Mouse (Mus musculus) adrenal gland, postnatal 14 days (tissue): Measurements from ENCODE around the gene Gm44790. TPM values are rescaled to one million over a fixed set of nuclear protein-coding genes. Genes with fewer than 3 reads are reported as not detected.

ENCODE experiments used
- DNase-seq: peaks from one replicate; pipeline ENCODE4 v3.0.0; 2021; ENCODE audit warnings: mixed read lengths
- total RNA-seq: library from RNA; stranded (reverse); gene quantifications from 2 replicates; pipeline ENCODE4 v1.2.3, GENCODE M21; 2021

The Gm44790 gene
- total RNA-seq, 1 experiment from 2014 or later, result 0.78 TPM

DNA sequence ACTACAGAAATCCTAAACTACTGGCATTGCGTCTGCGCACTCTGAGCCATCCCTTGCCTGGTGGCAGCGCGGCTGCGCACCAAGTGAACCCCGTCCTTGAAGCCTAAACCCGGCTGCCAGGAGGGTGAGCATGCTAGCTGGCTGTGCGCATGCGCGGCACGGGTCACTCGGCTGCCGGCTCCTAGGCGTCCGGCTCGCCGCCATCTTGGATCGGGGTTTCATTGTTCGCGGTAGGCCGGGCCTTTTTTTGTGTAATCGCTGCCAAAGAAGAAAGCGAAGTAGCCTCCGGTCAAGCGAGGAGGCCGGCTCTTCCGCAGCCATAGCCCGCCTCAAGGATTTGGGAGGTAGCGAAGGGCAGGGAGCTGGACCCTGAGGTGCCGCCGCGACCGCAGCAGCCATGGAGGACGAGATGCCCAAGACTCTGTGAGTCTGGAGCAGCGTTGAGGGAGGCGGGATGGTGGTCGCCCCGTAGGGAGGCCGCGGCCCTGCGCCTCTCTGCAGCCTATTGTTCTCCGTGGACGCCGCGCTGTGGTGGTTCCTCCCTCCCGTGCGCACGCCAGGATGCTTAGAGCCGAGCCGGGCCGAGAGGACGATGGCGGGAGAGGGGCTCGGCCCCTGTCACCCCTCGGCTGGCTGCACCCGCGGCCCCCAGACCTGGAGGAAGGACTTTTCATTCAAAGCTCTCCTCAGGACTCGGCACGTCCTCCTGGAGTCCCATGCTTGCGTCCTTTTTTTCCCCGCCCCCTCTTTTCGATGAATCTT, 22.2 kb upstream of the Gm44790 start, which contains the start of gene Tia1:
Gene Tia1 (plus strand): TSS at position 120 of the 762 bp plus-strand sequence.
- peak; percentile 99 for DNase-seq

- no peak for DNase-seq
Measured at GRCm38 (mm10) chr6:86404996-86405395, 21.5 kb upstream of the Gm44790 start.

GRCm38 (mm10) chr6:86406306-86406705, 20.2 kb upstream of the Gm44790 start:
- DNase-seq, result no peak

DNA sequence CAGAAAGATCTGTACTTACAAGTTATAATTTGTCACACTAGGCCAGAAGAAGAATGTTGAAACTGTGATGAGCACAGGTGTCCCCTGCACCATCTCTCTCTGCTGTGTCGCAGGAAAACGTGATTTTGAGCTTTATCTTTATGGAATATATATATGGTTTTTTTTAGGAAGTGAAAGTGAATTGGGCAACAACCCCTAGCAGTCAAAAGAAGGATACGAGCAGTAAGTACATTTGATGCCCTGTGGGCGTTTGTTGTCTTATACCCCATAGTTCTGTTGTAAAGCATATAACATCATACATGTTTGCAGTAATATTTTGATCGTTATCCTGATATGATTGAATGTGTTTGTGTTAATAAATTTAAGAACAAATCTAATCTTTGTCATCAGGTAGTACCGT, 7.7 kb upstream of the Gm44790 start:
- no peak for DNase-seq

- no peak for DNase-seq
Measured at GRCm38 (mm10) chr6:86419239-86419638, 7.2 kb upstream of the Gm44790 start.

DNA sequence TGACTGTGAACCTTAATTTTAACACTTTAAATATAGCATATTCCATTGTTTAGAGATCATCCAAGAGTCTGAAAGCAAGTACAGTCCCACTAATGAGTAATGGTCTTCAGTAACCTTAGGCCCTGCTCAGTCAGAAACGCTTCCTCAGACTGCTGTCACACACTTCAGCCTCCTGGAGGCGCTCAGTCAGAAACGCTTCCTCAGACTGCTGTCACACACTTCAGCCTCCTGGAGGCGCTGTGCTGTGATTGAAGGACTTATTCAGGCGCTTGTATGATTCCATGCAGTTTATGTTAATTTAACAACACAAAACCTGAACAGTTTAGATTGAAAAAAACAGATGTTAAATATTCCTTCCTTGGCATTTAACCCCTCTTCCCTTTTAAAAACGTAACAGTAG, 6.0 kb upstream of the Gm44790 start:
- DNase-seq, result peak; percentile 42

- DNase-seq, result no peak
Measured at GRCm38 (mm10) chr6:86431531-86431930, 5.1 kb downstream of the Gm44790 start.

GRCm38 (mm10) chr6:86433696-86434095, 7.2 kb downstream of the Gm44790 start:
- DNase-seq, result no peak

GRCm38 (mm10) chr6:86437711-86438110, 11.3 kb downstream of the Gm44790 start:
- DNase-seq, result peak; percentile 72

- peak; percentile 96 for DNase-seq
Measured at GRCm38 (mm10) chr6:86438272-86439118, 12.0 kb downstream of the Gm44790 start, which contains the start of gene C87436. Gene C87436 (plus strand): TSS chr6:86438374.

GRCm38 (mm10) chr6:86439119-86439496, 12.7 kb downstream of the Gm44790 start:
- peak; percentile 37 for DNase-seq

- no peak for DNase-seq
Measured at GRCm38 (mm10) chr6:86439531-86439930, 13.1 kb downstream of the Gm44790 start.

- DNase-seq, result no peak
Measured at GRCm38 (mm10) chr6:86441571-86441970, 15.1 kb downstream of the Gm44790 start.

- no peak for DNase-seq
Measured at GRCm38 (mm10) chr6:86445551-86445950, 19.1 kb downstream of the Gm44790 start.

- no peak for DNase-seq
Measured at GRCm38 (mm10) chr6:86446927-86447568, 20.6 kb downstream of the Gm44790 start.

- DNase-seq, result no peak
Measured at GRCm38 (mm10) chr6:86456727-86457126, 30.3 kb downstream of the Gm44790 start.

DNA sequence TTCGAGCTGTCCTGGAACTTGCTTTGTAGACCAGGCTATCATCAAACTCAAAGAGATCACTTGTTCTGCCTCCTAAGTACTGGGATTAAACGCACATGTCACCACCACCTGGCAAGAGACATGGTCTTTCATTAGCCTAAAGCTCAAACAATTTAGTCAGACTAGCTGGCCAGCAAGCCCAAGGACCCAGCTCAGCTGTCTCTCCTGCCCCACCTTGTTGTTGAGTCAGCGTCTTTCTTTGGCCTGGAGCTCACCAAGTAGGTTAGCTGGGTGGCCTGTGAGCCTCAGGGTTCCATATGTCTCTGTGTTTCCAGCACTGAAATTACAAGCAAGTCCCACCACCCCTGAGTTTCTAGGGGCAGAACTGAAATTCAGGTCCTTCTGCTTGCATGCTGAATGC, 36.6 kb downstream of the Gm44790 start:
- no peak for DNase-seq

DNA sequence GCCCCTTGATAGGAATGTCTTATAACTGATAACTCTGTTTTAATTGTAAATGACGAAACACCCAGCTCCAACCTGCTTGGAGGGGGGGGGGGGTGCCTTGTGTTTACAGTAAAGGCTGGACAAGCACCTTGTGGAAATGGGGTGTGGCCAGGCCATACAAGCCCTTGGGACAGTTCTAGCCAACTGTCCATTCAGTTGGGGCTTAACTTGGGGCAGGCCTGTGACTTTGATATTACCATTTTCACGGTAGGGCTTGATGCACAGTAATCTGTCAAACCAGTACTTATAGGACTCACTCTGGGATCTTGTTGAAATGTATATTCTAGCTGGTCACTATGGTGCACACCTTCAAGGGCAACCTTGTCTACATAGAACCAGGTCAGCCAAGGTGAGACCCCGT, 44.9 kb downstream of the Gm44790 start:
- no peak for DNase-seq

DNA sequence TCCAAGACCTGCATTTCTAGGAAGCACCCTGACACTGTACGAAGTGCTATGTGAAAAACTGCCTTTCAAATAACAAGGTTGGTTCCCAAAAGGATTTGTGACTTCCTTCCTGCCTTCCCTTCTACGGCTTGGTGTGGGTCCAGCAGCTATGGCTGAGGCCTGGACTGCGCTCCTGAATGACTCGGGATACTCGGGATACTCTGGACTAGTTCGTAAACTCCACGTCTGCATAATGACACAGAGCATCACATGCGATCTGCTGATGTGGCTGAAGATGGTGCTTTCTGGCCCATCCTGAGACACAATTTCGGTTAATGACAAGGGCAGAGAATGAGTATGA, 45.3 kb downstream of the Gm44790 start:
- DNase-seq, result no peak

- peak; percentile 100 for DNase-seq
Measured at GRCm38 (mm10) chr6:86472100-86472955, 45.9 kb downstream of the Gm44790 start.

- no peak for DNase-seq
Measured at GRCm38 (mm10) chr6:86473077-86473476, 46.6 kb downstream of the Gm44790 start.

DNA sequence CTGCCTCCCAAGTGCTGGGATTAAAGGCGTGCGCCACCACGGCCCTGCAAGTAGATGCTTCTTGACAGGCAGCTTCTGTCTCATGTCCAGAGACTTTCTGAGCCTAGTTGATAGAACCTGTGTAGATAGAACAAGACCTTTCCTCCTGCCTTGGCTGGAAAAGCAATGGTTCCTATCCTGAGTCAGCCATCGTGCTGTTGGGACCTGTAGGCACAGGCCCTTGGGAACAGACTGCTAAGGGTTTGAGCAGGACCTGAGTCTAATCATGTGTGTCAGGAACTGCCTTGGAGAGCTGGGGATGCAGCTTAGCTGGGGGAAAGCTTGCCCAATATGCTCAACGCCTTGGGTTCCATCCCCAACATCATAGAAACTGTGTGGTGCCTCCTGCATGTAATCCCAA, 47.6 kb downstream of the Gm44790 start:
- no peak for DNase-seq
